ENCODE assay signal across 8 mouse cellular contexts in the genomic region with DNA sequence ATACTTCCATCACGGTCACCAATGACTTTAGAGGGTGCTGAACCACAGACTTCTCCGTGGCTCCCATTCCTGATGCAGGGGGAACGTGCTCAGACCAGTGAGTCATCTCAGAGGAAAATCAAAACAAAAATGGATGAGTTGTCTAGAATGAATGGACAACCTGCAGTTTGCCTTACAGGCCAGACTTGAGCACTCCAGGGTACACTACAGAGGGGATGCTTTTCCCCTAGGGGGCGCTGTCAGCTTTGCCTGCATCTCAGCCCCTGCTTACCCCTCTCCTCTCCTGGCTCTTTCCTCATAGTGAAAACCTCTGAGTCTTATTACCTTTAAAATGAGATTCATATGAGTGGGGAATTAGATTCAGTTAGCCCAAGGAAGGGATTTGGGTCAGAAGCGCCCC.
A peak's percentile ranks its signal among the peaks of the same experiment; 100 is the strongest.
DNase-seq lines count a peak whose midpoint lies in the region; ATAC-seq lines count a peak whose summit lies in the region.

No protein-coding gene starts in this region.

- H3K36me3 ChIP-seq in heart, embryonic 10.5 days, result no peaks in the 10 kb centered on the region

- H3K4me3 ChIP-seq in heart, embryonic 10.5 days, result no peak overlapping the region

- H3K9me3 ChIP-seq in heart, embryonic 10.5 days, result no peaks in the 10 kb centered on the region

- ATAC-seq in erythroid progenitor cell, adult 5-6 weeks (replicated peaks; ENCODE audit: low FRiP score, poor library complexity, severe bottlenecking), result no peak

- intact Hi-C loops in heart, postnatal 36 days (cut with DNase I), result loop anchor here (1.0 to 5.0 kb wide), 6 partner anchors 73 to 350 kb away; partner anchors contain the start of gene Wscd1

- no peak overlapping the region for H3K27ac ChIP-seq in heart, embryonic 10.5 days

- no peaks in the 10 kb centered on the region for H3K27me3 ChIP-seq in heart, embryonic 10.5 days (ENCODE audit: insufficient read depth, poor library complexity, severe bottlenecking)

- WGBS in heart, embryonic 10.5 days, result 46% methylated on average over 5 of the region's 5 CpGs

- peak; percentile 29 to 59 for DNase-seq in heart, adult 18-20 months
- no peak for DNase-seq in heart, embryonic 10.5 days (ENCODE audit: low spot score)
- DNase-seq in Muller cell, postnatal 12 days (ENCODE audit: inconsistent ontology term), result peak; percentile 61
- peak; percentile 90 to 93 for DNase-seq in cerebellum, postnatal 10 days
- DNase-seq in heart, postnatal 36 days, result peak; percentile 36 to 62
- DNase-seq in left cerebral cortex, adult 8-10 months (ENCODE audit: low spot score in 2 of 2), result peak; percentile 42 to 44
- DNase-seq in naive thymus-derived CD4-positive, alpha-beta T cell, adult 2 months (ENCODE audit: low read depth), result peak; percentile 15

- H3K4me1 ChIP-seq in heart, embryonic 10.5 days, result peaks cover 4% of the 10 kb centered on the region; the same call in 1 of the 2 replicates
